Mouse (Mus musculus): ENCODE measurements around the gene Cox8b. TPM values are rescaled to one million over a fixed set of nuclear protein-coding genes. Genes with fewer than 3 reads are reported as not detected.

Gene Cox8b
- not detected in 2 replicates for polyA plus RNA-seq (2012)

GRCm38 (mm10) chr7:140900220-140900619 is at the start of gene Cox8b:
Cox8b (minus strand) TSS chr7:140900446.
- H3K36me3 ChIP-seq (ENCODE audit: control insufficient read depth): peaks cover 45% of the 10 kb centered on the region
- H3K27me3 ChIP-seq (ENCODE audit: control insufficient read depth): no peaks in the 10 kb centered on the region
- H3K4me3 ChIP-seq (replicated peaks): no peak within 1 kb of the TSS
- TF ChIP-seq GATA1 (IDR thresholded peaks at IDR 0.05; ENCODE audit: low read length): no peak
- TF ChIP-seq TAL1 (IDR thresholded peaks at IDR 0.05; ENCODE audit: low read length): no peak
- H3K4me1 ChIP-seq (ENCODE audit: control insufficient read depth): peaks cover 1% of the 10 kb centered on the region; the same call in 1 of the 2 replicates
- no peaks in the 10 kb centered on the region for H3K9me3 ChIP-seq (ENCODE audit: control insufficient read depth, low read length)

GRCm38 (mm10) chr7:140949255-140949654 is 49.0 kb upstream of the Cox8b start:
- H3K4me3 ChIP-seq (replicated peaks): no peak overlapping the region
- H3K9me3 ChIP-seq (ENCODE audit: control insufficient read depth, low read length): no peaks in the 10 kb centered on the region
- H3K36me3 ChIP-seq (ENCODE audit: control insufficient read depth): peaks cover 42% of the 10 kb centered on the region; the same call in 1 of the 2 replicates
- TF ChIP-seq GATA1 (IDR thresholded peaks at IDR 0.05; ENCODE audit: low read length) (no peak), TAL1 (IDR thresholded peaks at IDR 0.05; ENCODE audit: low read length) (no peak)
- H3K27me3 ChIP-seq (ENCODE audit: control insufficient read depth): no peaks in the 10 kb centered on the region
- peaks cover 3% of the 10 kb centered on the region for H3K4me1 ChIP-seq (ENCODE audit: control insufficient read depth)

- Histone ChIP-seq H3K4me1 (ENCODE audit: control insufficient read depth) (no peaks in the 10 kb centered on the region; the same call in 1 of the 2 replicates), H3K36me3 (ENCODE audit: control insufficient read depth) (peaks cover 42% of the 10 kb centered on the region; the same call in 1 of the 2 replicates), H3K4me3 (replicated peaks) (no peak overlapping the region), H3K27me3 (ENCODE audit: control insufficient read depth) (no peaks in the 10 kb centered on the region), H3K9me3 (ENCODE audit: control insufficient read depth, low read length) (no peaks in the 10 kb centered on the region)
- TF ChIP-seq GATA1 (IDR thresholded peaks at IDR 0.05; ENCODE audit: low read length) (no peak), TAL1 (IDR thresholded peaks at IDR 0.05; ENCODE audit: low read length) (no peak)
Measured at GRCm38 (mm10) chr7:140948161-140948560, 47.9 kb upstream of the Cox8b start.

- H3K36me3 ChIP-seq (ENCODE audit: control insufficient read depth): peaks cover 36% of the 10 kb centered on the region; the same call in 1 of the 2 replicates
- no peaks in the 10 kb centered on the region for H3K9me3 ChIP-seq (ENCODE audit: control insufficient read depth, low read length)
- peaks cover 5% of the 10 kb centered on the region for H3K4me1 ChIP-seq (ENCODE audit: control insufficient read depth)
- no peaks in the 10 kb centered on the region for H3K27me3 ChIP-seq (ENCODE audit: control insufficient read depth)
- no peak overlapping the region for H3K4me3 ChIP-seq (replicated peaks)
- TF ChIP-seq TAL1 (IDR thresholded peaks at IDR 0.05; ENCODE audit: low read length) (no peak), GATA1 (IDR thresholded peaks at IDR 0.05; ENCODE audit: low read length) (no peak)
Measured at GRCm38 (mm10) chr7:140946980-140947379, 46.7 kb upstream of the Cox8b start.

- Histone ChIP-seq H3K9me3 (ENCODE audit: control insufficient read depth, low read length) (no peaks in the 10 kb centered on the region), H3K27me3 (ENCODE audit: control insufficient read depth) (no peaks in the 10 kb centered on the region), H3K36me3 (ENCODE audit: control insufficient read depth) (peaks cover 36% of the 10 kb centered on the region; the same call in 1 of the 2 replicates), H3K4me1 (ENCODE audit: control insufficient read depth) (peaks cover 12% of the 10 kb centered on the region), H3K4me3 (replicated peaks) (no peak overlapping the region)
- TF ChIP-seq GATA1 (IDR thresholded peaks at IDR 0.05; ENCODE audit: low read length) (no peak), TAL1 (IDR thresholded peaks at IDR 0.05; ENCODE audit: low read length) (no peak)
Measured at GRCm38 (mm10) chr7:140946311-140946710, 46.1 kb upstream of the Cox8b start.

GRCm38 (mm10) chr7:140945247-140945646 is 45.0 kb upstream of the Cox8b start:
- H3K9me3 ChIP-seq (ENCODE audit: control insufficient read depth, low read length): no peaks in the 10 kb centered on the region
- H3K4me1 ChIP-seq (ENCODE audit: control insufficient read depth): peaks cover 14% of the 10 kb centered on the region
- peaks cover 36% of the 10 kb centered on the region; the same call in 1 of the 2 replicates for H3K36me3 ChIP-seq (ENCODE audit: control insufficient read depth)
- no peak for TF ChIP-seq GATA1 (IDR thresholded peaks at IDR 0.05; ENCODE audit: low read length)
- no peak for TF ChIP-seq TAL1 (IDR thresholded peaks at IDR 0.05; ENCODE audit: low read length)
- no peaks in the 10 kb centered on the region for H3K27me3 ChIP-seq (ENCODE audit: control insufficient read depth)
- no peak overlapping the region for H3K4me3 ChIP-seq (replicated peaks)

- Histone ChIP-seq H3K36me3 (ENCODE audit: control insufficient read depth) (peaks cover 32% of the 10 kb centered on the region; the same call in 1 of the 2 replicates), H3K9me3 (ENCODE audit: control insufficient read depth, low read length) (no peaks in the 10 kb centered on the region), H3K4me1 (ENCODE audit: control insufficient read depth) (peaks cover 14% of the 10 kb centered on the region), H3K4me3 (replicated peaks) (no peak overlapping the region), H3K27me3 (ENCODE audit: control insufficient read depth) (no peaks in the 10 kb centered on the region)
- TF ChIP-seq GATA1 (IDR thresholded peaks at IDR 0.05; ENCODE audit: low read length) (no peak), TAL1 (IDR thresholded peaks at IDR 0.05; ENCODE audit: low read length) (no peak)
Measured at GRCm38 (mm10) chr7:140944236-140944635, 44.0 kb upstream of the Cox8b start.

- H3K4me1 ChIP-seq (ENCODE audit: control insufficient read depth): peaks cover 14% of the 10 kb centered on the region
- no peaks in the 10 kb centered on the region for H3K9me3 ChIP-seq (ENCODE audit: control insufficient read depth, low read length)
- peaks cover 25% of the 10 kb centered on the region; the same call in 1 of the 2 replicates for H3K36me3 ChIP-seq (ENCODE audit: control insufficient read depth)
- TF ChIP-seq GATA1 (IDR thresholded peaks at IDR 0.05; ENCODE audit: low read length) (no peak), TAL1 (IDR thresholded peaks at IDR 0.05; ENCODE audit: low read length) (no peak)
- no peak overlapping the region for H3K4me3 ChIP-seq (replicated peaks)
- H3K27me3 ChIP-seq (ENCODE audit: control insufficient read depth): no peaks in the 10 kb centered on the region
Measured at GRCm38 (mm10) chr7:140943356-140943755, 43.1 kb upstream of the Cox8b start.

- H3K4me3 ChIP-seq (replicated peaks): no peak overlapping the region
- no peak for TF ChIP-seq GATA1 (IDR thresholded peaks at IDR 0.05; ENCODE audit: low read length)
- no peaks in the 10 kb centered on the region for H3K27me3 ChIP-seq (ENCODE audit: control insufficient read depth)
- peaks cover 14% of the 10 kb centered on the region for H3K4me1 ChIP-seq (ENCODE audit: control insufficient read depth)
- H3K36me3 ChIP-seq (ENCODE audit: control insufficient read depth): peaks cover 19% of the 10 kb centered on the region; the same call in 1 of the 2 replicates
- H3K9me3 ChIP-seq (ENCODE audit: control insufficient read depth, low read length): no peaks in the 10 kb centered on the region
Measured at GRCm38 (mm10) chr7:140942811-140943210, 42.6 kb upstream of the Cox8b start.

- peaks cover 14% of the 10 kb centered on the region for H3K4me1 ChIP-seq (ENCODE audit: control insufficient read depth)
Measured at GRCm38 (mm10) chr7:140942341-140942740, 42.1 kb upstream of the Cox8b start.

More at GRCm38 (mm10) chr7:140942341-140942740, 42.1 kb upstream of the Cox8b start:
- TF ChIP-seq TAL1 (IDR thresholded peaks at IDR 0.05; ENCODE audit: low read length): no peak
- no peak for TF ChIP-seq GATA1 (IDR thresholded peaks at IDR 0.05; ENCODE audit: low read length)
- peak overlapping the region; percentile 71 for H3K4me3 ChIP-seq (replicated peaks)
- H3K36me3 ChIP-seq (ENCODE audit: control insufficient read depth): peaks cover 15% of the 10 kb centered on the region; the same call in 1 of the 2 replicates
- H3K27me3 ChIP-seq (ENCODE audit: control insufficient read depth): peaks cover under 1% of the 10 kb centered on the region; the same call in 1 of the 2 replicates
- H3K9me3 ChIP-seq (ENCODE audit: control insufficient read depth, low read length): no peaks in the 10 kb centered on the region

All from erythroblast, embryonic 14.5 days (primary cell).